Mouse (Mus musculus) T-cell, adult 2 months (primary cell): Measurements from ENCODE around the gene Filip1.

Source experiments
- DNase-seq: peaks from one replicate; pipeline ENCODE4 v3.0.0; 2022; ENCODE audit warnings: low spot score

Filip1 gene

DNA sequence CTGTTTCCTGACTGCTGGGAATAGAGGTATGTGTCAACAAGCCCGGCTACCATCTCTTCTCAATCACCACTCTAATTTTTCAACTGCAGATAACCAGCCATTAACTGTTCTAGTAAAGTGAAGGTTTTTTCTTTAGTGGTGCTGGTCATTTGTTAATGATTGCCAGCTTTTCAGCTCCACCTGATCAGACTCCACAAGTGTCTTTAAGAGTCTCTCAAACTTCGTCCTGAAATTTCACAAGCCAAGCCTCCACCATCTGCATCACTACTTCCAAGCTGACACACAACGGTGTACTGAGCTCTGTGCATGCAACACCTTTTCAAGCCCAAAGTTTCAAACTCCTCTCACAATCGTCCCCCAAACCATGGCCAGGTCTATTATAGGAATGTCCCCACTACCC, 247.3 kb downstream of the Filip1 start:
- DNase-seq = no peak
